Mouse (Mus musculus) c-Kit-positive CD71-positive TER-119-positive erythroid progenitor cells, embryonic 14.5 days (primary cell): ENCODE results near the gene Tmem97.

Source experiments
- DNase-seq: peaks from one replicate; pipeline ENCODE4 v3.0.0-alpha.2; 2013; ENCODE audit warnings: low spot score

Tmem97 gene

GRCm38 (mm10) chr11:78512025-78512957 lies 38.3 kb downstream of the Tmem97 start, which contains the start of the genes Tmem199 and Poldip2:
Gene Tmem199, minus strand, starts transcription at chr11:78512172.
Gene Poldip2, plus strand, starts transcription at chr11:78512193.
- DNase-seq, result peak; percentile 84

- no peak for DNase-seq
Observed at GRCm38 (mm10) chr11:78509148-78509547, 41.4 kb downstream of the Tmem97 start.

- DNase-seq, result no peak
Observed at GRCm38 (mm10) chr11:78505430-78505829, 45.1 kb downstream of the Tmem97 start.

DNA sequence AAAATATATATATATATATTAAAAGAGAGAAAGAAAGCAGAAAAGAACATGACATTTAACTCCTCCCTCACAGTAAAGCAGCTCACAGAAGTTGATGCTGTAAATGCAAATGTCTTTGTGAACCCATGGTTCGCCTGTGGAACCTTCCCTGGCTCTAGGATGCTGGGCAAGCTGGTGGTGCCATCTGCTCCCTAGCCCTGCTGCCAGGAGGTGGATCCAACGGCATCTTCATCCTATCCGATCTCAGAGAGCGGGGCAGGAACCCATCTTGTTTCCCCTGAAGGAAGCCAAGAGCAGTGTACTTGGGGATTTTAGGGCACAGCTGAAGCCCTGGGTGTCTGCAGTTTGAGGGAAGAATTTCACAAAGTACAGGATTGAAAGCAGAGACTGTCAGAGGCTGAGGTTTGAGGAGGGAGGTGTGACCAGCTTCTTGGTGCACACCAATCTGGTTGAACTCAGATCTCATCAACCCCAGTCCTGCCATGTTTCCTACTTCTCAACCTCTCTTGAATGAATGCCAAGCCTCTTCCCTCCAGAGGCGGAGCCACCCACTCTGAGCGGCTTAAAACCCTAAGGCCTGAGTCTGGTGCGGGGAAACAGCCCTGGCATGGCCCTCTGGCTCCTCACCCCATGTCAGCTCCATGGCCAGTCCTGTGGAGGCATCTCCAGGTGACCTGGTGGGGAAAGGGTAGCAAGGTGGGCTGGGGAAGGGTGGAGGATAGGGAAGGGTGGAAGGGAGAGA lies 47.5 kb downstream of the Tmem97 start, which contains the start of gene Sebox:
TSS of gene Sebox (plus strand) at position 539 of the 742 bp plus-strand sequence.
- DNase-seq, result no peak

GRCm38 (mm10) chr11:78501529-78501928 lies 49.0 kb downstream of the Tmem97 start:
- no peak for DNase-seq

DNA sequence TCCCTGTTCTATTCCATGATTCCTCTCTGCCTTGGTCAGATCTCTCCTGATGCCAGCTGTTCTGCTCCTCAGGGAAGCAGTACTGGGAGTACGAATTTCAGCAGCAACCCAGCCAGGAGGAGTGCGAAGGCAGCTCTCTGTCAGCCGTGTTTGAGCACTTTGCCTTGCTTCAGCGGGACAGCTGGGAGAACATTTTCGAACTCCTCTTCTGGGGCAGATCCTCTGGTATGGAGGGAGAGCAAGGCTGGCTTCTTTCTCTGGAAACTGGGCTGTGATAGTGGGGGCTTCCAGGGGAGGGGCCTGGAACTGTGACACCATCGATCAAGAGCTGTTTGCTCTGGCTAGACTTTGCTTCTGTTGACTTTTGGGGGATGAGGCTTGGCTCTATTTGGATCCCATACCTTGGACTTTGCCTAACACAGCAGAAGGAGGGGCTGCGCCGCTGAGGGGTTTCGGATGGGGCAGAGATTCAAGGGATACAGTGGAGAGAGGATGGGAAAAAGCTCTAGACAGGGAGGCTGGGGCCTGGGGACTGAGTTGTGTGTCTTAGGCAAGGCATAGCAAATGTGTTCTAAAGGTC lies 49.9 kb downstream of the Tmem97 start:
- no peak for DNase-seq

GRCm38 (mm10) chr11:78499543-78499942 lies 51.0 kb downstream of the Tmem97 start:
- no peak for DNase-seq

DNA sequence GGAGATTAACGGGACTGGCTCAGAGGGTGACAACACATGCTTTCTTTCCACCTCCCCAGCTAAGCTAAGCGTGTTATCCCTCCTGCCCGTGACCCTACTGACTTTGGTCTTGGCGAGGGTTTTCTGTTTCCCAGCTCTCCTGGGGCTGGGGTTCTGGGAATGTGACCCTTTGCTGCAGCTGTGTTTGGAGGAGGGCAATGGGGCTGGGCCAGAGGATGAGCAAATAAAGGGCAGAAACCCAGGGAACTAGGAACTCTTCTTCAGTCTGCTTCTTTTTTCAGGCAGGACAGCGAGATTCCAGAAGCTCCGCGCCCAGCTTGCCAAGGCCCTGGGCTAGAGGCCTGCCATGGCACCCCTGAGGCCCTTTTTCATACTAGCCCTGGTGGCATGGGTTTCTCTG lies 51.6 kb downstream of the Tmem97 start, which contains the start of gene Vtn:
TSS of gene Vtn (plus strand) at position 88 of the 400 bp plus-strand sequence.
- no peak for DNase-seq

- peak; percentile 91 for DNase-seq
Observed at GRCm38 (mm10) chr11:78497544-78498522, 52.7 kb downstream of the Tmem97 start, which contains the start of gene Sarm1. Gene Sarm1, minus strand, starts transcription at chr11:78497754.

DNA sequence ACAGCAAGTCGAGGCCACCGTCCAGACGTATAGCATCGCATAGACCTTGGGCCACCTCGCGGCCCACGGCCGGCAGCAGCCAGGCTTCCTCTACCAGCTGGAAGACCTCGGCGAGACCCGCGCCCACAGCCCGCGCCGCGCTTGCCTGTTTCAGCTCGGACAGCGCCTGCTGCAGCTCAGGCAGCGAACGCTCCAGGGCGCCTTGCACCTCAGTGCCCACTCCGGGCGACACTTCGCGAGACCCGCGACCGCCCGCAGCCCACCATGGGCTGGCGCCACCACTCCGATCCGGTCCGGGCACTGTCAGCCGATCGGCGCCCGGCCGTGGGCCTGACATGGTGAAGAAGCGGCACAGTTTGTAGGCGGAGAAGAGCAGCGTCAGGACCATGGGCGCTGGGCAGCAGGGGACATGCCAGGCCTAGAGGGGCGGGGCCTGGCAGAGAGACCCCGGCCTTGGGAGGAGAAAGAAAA lies 53.5 kb downstream of the Tmem97 start:
- no peak for DNase-seq

- DNase-seq, result peak; percentile 45
Observed at GRCm38 (mm10) chr11:78495904-78496303, 54.7 kb downstream of the Tmem97 start.
